Comparison of ENCODE assay signal across 29 mouse cellular contexts in genomic region chr11:48377269-48377668, GRCm38 (mm10).
"Had no signal": no experiment of that assay in that cellular context is flagged by ENCODE, and none has a peak within 500 bp of the region (broad histone marks: within the 10 kb centered on the region; RNA-seq: fewer than 3 reads in every experiment).

No protein-coding gene starts in this region.

- H3K4me3 ChIP-seq: embryonic facial prominence, embryonic 10.5 days; embryonic facial prominence, embryonic 12.5 days; embryonic facial prominence, embryonic 13.5 days; embryonic facial prominence, embryonic 15.5 days; erythroblast, embryonic 14.5 days; forebrain, embryonic 10.5 days; forebrain, embryonic 12.5 days; forebrain, embryonic 13.5 days; forebrain, embryonic 15.5 days; gastrocnemius, adult 2 months; heart, adult 2 months had no signal

- ATAC-seq: forebrain, embryonic 13.5 days; forebrain, embryonic 14.5 days; forebrain, embryonic 15.5 days; forebrain, embryonic 16.5 days; forebrain, postnatal 0 days had no signal

- H3K9ac ChIP-seq: embryonic facial prominence, embryonic 12.5 days; embryonic facial prominence, embryonic 13.5 days; embryonic facial prominence, embryonic 15.5 days; forebrain, embryonic 12.5 days; forebrain, embryonic 13.5 days; forebrain, embryonic 15.5 days; forebrain, postnatal 0 days had no signal

- H3K27me3 ChIP-seq: embryonic facial prominence, embryonic 12.5 days; embryonic facial prominence, embryonic 13.5 days; embryonic facial prominence, embryonic 15.5 days; forebrain, embryonic 12.5 days; forebrain, embryonic 13.5 days; forebrain, embryonic 15.5 days had no signal

- H3K9me3 ChIP-seq: embryonic facial prominence, embryonic 10.5 days; embryonic facial prominence, embryonic 12.5 days; embryonic facial prominence, embryonic 13.5 days; embryonic facial prominence, embryonic 15.5 days; forebrain, embryonic 10.5 days; forebrain, embryonic 12.5 days; forebrain, embryonic 13.5 days; forebrain, embryonic 15.5 days had no signal

- H3K4me2 ChIP-seq: embryonic facial prominence, embryonic 12.5 days; embryonic facial prominence, embryonic 13.5 days; embryonic facial prominence, embryonic 15.5 days; forebrain, embryonic 12.5 days; forebrain, embryonic 13.5 days; forebrain, embryonic 15.5 days had no signal

- H3K4me1 ChIP-seq: embryonic facial prominence, embryonic 12.5 days; embryonic facial prominence, embryonic 13.5 days; embryonic facial prominence, embryonic 15.5 days; forebrain, embryonic 13.5 days; forebrain, embryonic 15.5 days had no signal

- DNase-seq: cerebellum, adult 2 months; cerebellum, adult 8-10 months; cerebellum, adult 9-10 months; cerebellum, adult 9-11 months; cerebellum, postnatal 10 days; cerebellum, postnatal 14 days; cerebellum, postnatal 25 days; cerebellum, postnatal 36 days; embryo, embryonic 11 days; forebrain, postnatal 0 days; gastrocnemius, adult 2 months; gastrocnemius, postnatal 10 days; gastrocnemius, postnatal 14 days; gastrocnemius, postnatal 25 days; gastrocnemius, postnatal 36 days; heart, adult 11 months; heart, adult 18-20 months; heart, adult 2 months had no signal

- H3K27ac ChIP-seq: embryonic facial prominence, embryonic 10.5 days; embryonic facial prominence, embryonic 12.5 days; embryonic facial prominence, embryonic 13.5 days; embryonic facial prominence, embryonic 15.5 days; forebrain, embryonic 10.5 days; forebrain, embryonic 12.5 days; forebrain, embryonic 13.5 days; forebrain, embryonic 15.5 days; gastrocnemius, adult 2 months; heart, adult 2 months had no signal

- H3K36me3 ChIP-seq: embryonic facial prominence, embryonic 10.5 days; embryonic facial prominence, embryonic 12.5 days; embryonic facial prominence, embryonic 13.5 days; embryonic facial prominence, embryonic 15.5 days; forebrain, embryonic 10.5 days; forebrain, embryonic 12.5 days; forebrain, embryonic 15.5 days had no signal
